In genomic region chr16:43618286-43618685, GRCm38 (mm10) we compare ENCODE assay signal across 24 mouse cellular contexts. TPM values are rescaled to one million over a fixed set of nuclear protein-coding genes. Genes with fewer than 3 reads are reported as not detected.
DNase-seq lines count a peak whose midpoint lies in the region; ATAC-seq and TF ChIP-seq lines count a peak whose summit lies in the region.
"Had no signal": no experiment of that assay in that cellular context is flagged by ENCODE, and none has a peak within 500 bp of the region (broad histone marks: within the 10 kb centered on the region; RNA-seq: fewer than 3 reads in every experiment).

No protein-coding gene starts in this region.

- 0 out of 2 replicates have a peak, but pooled peaks cover 5% of the 10 kb centered on the region for H3K36me3 ChIP-seq in intestine, embryonic 14.5 days (ENCODE audit: control insufficient read depth, insufficient read depth, low read length)
- H3K36me3 ChIP-seq in intestine, postnatal 0 days (ENCODE audit: control insufficient read depth, insufficient read depth): peaks cover 5% of the 10 kb centered on the region; the same call in 1 of the 2 replicates
- no peaks in the 10 kb centered on the region for H3K36me3 ChIP-seq in ES-Bruce4 (ENCODE audit: control insufficient read depth, insufficient read depth, low read length, poor library complexity, severe bottlenecking)
- H3K36me3 ChIP-seq in embryonic facial prominence, embryonic 10.5 days (replicated peaks): peaks cover 4% of the 10 kb centered on the region; the same call in 1 of the 2 replicates
- H3K36me3 ChIP-seq: lung, embryonic 15.5 days had no signal

- H3K4me3 ChIP-seq in intestine, embryonic 14.5 days (ENCODE audit: low read depth, low read length): no peak overlapping the region
- H3K4me3 ChIP-seq in intestine, postnatal 0 days (ENCODE audit: low read depth, low read length): no peak overlapping the region
- peak overlapping the region; percentile 6 for H3K4me3 ChIP-seq in ES-Bruce4 (ENCODE audit: low read depth, low read length)
- no peak overlapping the region for H3K4me3 ChIP-seq in embryonic facial prominence, embryonic 10.5 days
- H3K4me3 ChIP-seq: erythroblast, embryonic 14.5 days; gastrocnemius, adult 2 months; heart, embryonic 12.5 days; hindbrain, embryonic 13.5 days; lung, embryonic 15.5 days; neural tube, embryonic 12.5 days had no signal

- peak; percentile 40 for DNase-seq in intestine, embryonic 14.5 days (ENCODE audit: low spot score)
- peak; percentile 14 for DNase-seq in 3134 (ENCODE audit: extremely low read depth, insufficient read length, low spot score)
- no peak for DNase-seq in embryonic facial prominence, embryonic 10.5 days (ENCODE audit: low spot score)
- no peak for DNase-seq in embryo, embryonic 10 days (ENCODE audit: low spot score)
- no peak for DNase-seq in c-Kit-positive CD71-positive TER-119-positive erythroid progenitor cells, embryonic 14.5 days (ENCODE audit: low spot score)
- DNase-seq: adrenal gland, postnatal 14 days; cerebellum, adult 11 months; cerebellum, postnatal 25 days; gastrocnemius, adult 2 months; heart, postnatal 14 days; kidney, postnatal 4 days; lung, postnatal 4 days; thymus, postnatal 25 days had no signal

- 0 out of 2 replicates have a peak, but pooled peaks cover 4% of the 10 kb centered on the region for H3K4me1 ChIP-seq in intestine, embryonic 14.5 days (replicated peaks; ENCODE audit: control insufficient read depth, insufficient read depth, low read length)
- H3K4me1 ChIP-seq in intestine, postnatal 0 days (replicated peaks; ENCODE audit: control insufficient read depth, insufficient read depth, low read length): no peaks in the 10 kb centered on the region
- peaks cover 1% of the 10 kb centered on the region for H3K4me1 ChIP-seq in ES-Bruce4 (ENCODE audit: control insufficient read depth, insufficient read depth, low read length)
- peaks cover 60% of the 10 kb centered on the region for H3K4me1 ChIP-seq in embryonic facial prominence, embryonic 10.5 days

- H3K9me3 ChIP-seq in intestine, embryonic 14.5 days (ENCODE audit: control insufficient read depth, low read length): no peaks in the 10 kb centered on the region
- no peaks in the 10 kb centered on the region for H3K9me3 ChIP-seq in intestine, postnatal 0 days (ENCODE audit: control insufficient read depth)
- no peaks in the 10 kb centered on the region for H3K9me3 ChIP-seq in ES-Bruce4 (replicated peaks; ENCODE audit: control insufficient read depth, insufficient read depth, low read length, poor library complexity, severe bottlenecking)
- no peaks in the 10 kb centered on the region for H3K9me3 ChIP-seq in embryonic facial prominence, embryonic 10.5 days
- H3K9me3 ChIP-seq: heart, embryonic 12.5 days; hindbrain, embryonic 13.5 days; lung, embryonic 15.5 days; neural tube, embryonic 12.5 days had no signal

- H3K27ac ChIP-seq in intestine, embryonic 14.5 days (ENCODE audit: low read depth): no peak overlapping the region
- H3K27ac ChIP-seq in intestine, postnatal 0 days (ENCODE audit: low read depth, low read length): no peak overlapping the region
- H3K27ac ChIP-seq in ES-Bruce4 (ENCODE audit: insufficient read depth, low read length): no peak overlapping the region
- H3K27ac ChIP-seq in embryonic facial prominence, embryonic 10.5 days (replicated peaks): peak overlapping the region; percentile 54; the same call in 1 of the 2 replicates
- H3K27ac ChIP-seq: hindbrain, embryonic 13.5 days; liver, embryonic 14.5 days; lung, embryonic 15.5 days; neural tube, embryonic 12.5 days had no signal

- no peak for TF ChIP-seq POLR2A in ES-Bruce4 (IDR thresholded peaks at IDR 0.05; ENCODE audit: insufficient read depth, low read length)

- TF ChIP-seq EP300 in ES-Bruce4 (IDR thresholded peaks at IDR 0.05; ENCODE audit: insufficient read depth, low read depth, low read length): no peak

- no peak overlapping the region for H3K4me2 ChIP-seq in intestine, embryonic 14.5 days (ENCODE audit: low read length)
- no peak overlapping the region for H3K4me2 ChIP-seq in intestine, postnatal 0 days (replicated peaks; ENCODE audit: low read depth)
- H3K4me2 ChIP-seq: heart, embryonic 12.5 days; hindbrain, embryonic 13.5 days; lung, embryonic 15.5 days; neural tube, embryonic 12.5 days had no signal

- 89% methylated on average over 23 of the region's 23 CpGs for WGBS in intestine, embryonic 14.5 days
- 87% methylated on average over 23 of the region's 23 CpGs for WGBS in intestine, postnatal 0 days
- WGBS in embryonic facial prominence, embryonic 10.5 days: 87% methylated on average over 23 of the region's 23 CpGs

- TF ChIP-seq CTCF in intestine, postnatal 0 days (IDR thresholded peaks at IDR 0.05; ENCODE audit: low read depth): no peak
- TF ChIP-seq CTCF in ES-Bruce4 (IDR thresholded peaks at IDR 0.05; ENCODE audit: low read depth, low read length): no peak

- ATAC-seq in intestine, embryonic 14.5 days (replicated peaks; ENCODE audit: low FRiP score, low TSS enrichment, low read depth): no peak
- ATAC-seq in intestine, postnatal 0 days: no peak

- H3K9ac ChIP-seq in intestine, embryonic 14.5 days (ENCODE audit: low read length): no peak overlapping the region
- no peak overlapping the region for H3K9ac ChIP-seq in intestine, postnatal 0 days (ENCODE audit: low read depth, low read length)
- no peak overlapping the region for H3K9ac ChIP-seq in ES-Bruce4 (ENCODE audit: low read depth, poor library complexity, severe bottlenecking)
- H3K9ac ChIP-seq: heart, embryonic 12.5 days; hindbrain, embryonic 13.5 days; liver, embryonic 14.5 days; lung, embryonic 15.5 days; neural tube, embryonic 12.5 days had no signal

- no peaks in the 10 kb centered on the region for H3K27me3 ChIP-seq in intestine, embryonic 14.5 days (replicated peaks; ENCODE audit: control insufficient read depth, insufficient read depth, low read length)
- no peaks in the 10 kb centered on the region for H3K27me3 ChIP-seq in intestine, postnatal 0 days (replicated peaks; ENCODE audit: control insufficient read depth, insufficient read depth, low read length)
- no peaks in the 10 kb centered on the region; the same call in 1 of the 2 replicates for H3K27me3 ChIP-seq in ES-Bruce4 (ENCODE audit: control insufficient read depth, insufficient read depth, low read length, poor library complexity, severe bottlenecking)
- no peaks in the 10 kb centered on the region for H3K27me3 ChIP-seq in embryonic facial prominence, embryonic 10.5 days (replicated peaks; ENCODE audit: low read depth, poor library complexity, severe bottlenecking)
- H3K27me3 ChIP-seq: heart, embryonic 12.5 days; hindbrain, embryonic 13.5 days; lung, embryonic 15.5 days; neural tube, embryonic 12.5 days had no signal

RNA-seq across cellular contexts. Expression of gene Tigit, which starts 45.7 kb away (rescaled TPM):
- polyA plus RNA-seq in intestine, embryonic 14.5 days (2014; fragmentation: Nextera tagmentation; extraction: Ambion mirVana): not detected in 2 replicates
- not detected in 2 replicates for polyA plus RNA-seq in intestine, postnatal 0 days (2015; fragmentation: Nextera tagmentation; extraction: Ambion mirVana)
- not detected in 2 replicates for polyA plus RNA-seq in ES-Bruce4 (2011; ENCODE audit: insufficient read depth, insufficient read length, low read depth, missing spikeins)
- not detected in 2 replicates for polyA plus RNA-seq in embryonic facial prominence, embryonic 10.5 days (2016; fragmentation: Nextera tagmentation; extraction: Ambion mirVana)
- polyA plus RNA-seq: brain, embryonic 14.5 days; erythroblast, embryonic 14.5 days; heart, embryonic 12.5 days; hindbrain, embryonic 13.5 days; kidney, embryonic 14.5 days; limb, embryonic 14.5 days; liver, embryonic 14.5 days; neural tube, embryonic 12.5 days had no signal

Comparison
In these comparisons a context has a peak if more than half of its experiments do, and no peak if none do; other contexts are left out.
1. DNase-seq: peak in intestine, embryonic 14.5 days (single experiment) and 3134 (single experiment); none in embryonic facial prominence, embryonic 10.5 days (single experiment), embryo, embryonic 10 days (single experiment) and c-Kit-positive CD71-positive TER-119-positive erythroid progenitor cells, embryonic 14.5 days (single experiment).